Mouse (Mus musculus) intestine, embryonic 15.5 days (tissue): Measurements from ENCODE around the gene Jdp2. TPM values are rescaled to one million over a fixed set of nuclear protein-coding genes. Genes with fewer than 3 reads are reported as not detected.

Source experiments
- ATAC-seq: fragments of 200-750 bp; cut with Nextera tagmentation; 2 replicates; pipeline ENCODE4 v1.8.0; 2017; ENCODE audit warnings: moderate TSS enrichment, moderate library complexity
- H3K27ac ChIP-seq: fragments of 300-500 bp; sonication (generic); 2 replicates; pipeline ENCODE4 v1.5.1; 2015; ENCODE audit warnings: mild to moderate bottlenecking, inconsistent platforms
- H3K27me3 ChIP-seq: fragments of 300-500 bp; sonication (generic); replicated peaks from 2 replicates; pipeline ENCODE4 v1.6.1; 2015; ENCODE audit warnings: inconsistent platforms
- H3K36me3 ChIP-seq: fragments of 300-500 bp; sonication (generic); 2 replicates; pipeline ENCODE4 v1.6.1; 2015; ENCODE audit warnings: inconsistent platforms
- H3K4me1 ChIP-seq: fragments of 300-500 bp; sonication (generic); replicated peaks from 2 replicates; pipeline ENCODE4 v1.6.1; 2015; ENCODE audit warnings: inconsistent platforms
- H3K4me2 ChIP-seq: fragments of 300-500 bp; sonication (generic); replicated peaks from 2 replicates; pipeline ENCODE4 v1.6.1; 2015; ENCODE audit warnings: mild to moderate bottlenecking, inconsistent platforms
- H3K4me3 ChIP-seq: fragments of 300-500 bp; sonication (generic); replicated peaks from 2 replicates; pipeline ENCODE4 v1.5.1; 2015; ENCODE audit warnings: inconsistent platforms
- H3K9ac ChIP-seq: fragments of 300-500 bp; sonication (generic); 2 replicates; pipeline ENCODE4 v1.6.1; 2015; ENCODE audit warnings: inconsistent platforms
- H3K9me3 ChIP-seq: fragments of 300-500 bp; sonication (generic); 2 replicates; pipeline ENCODE4 v1.6.1; 2016; ENCODE audit warnings: inconsistent platforms
- WGBS: fragments of 180-500 bp; shearing (Covaris S2); methylation state at CpG from one replicate; pipeline ENCODE4 v1.1.7; 2015; 5-methylcytosine and 5-hydroxymethylcytosine counted together
- polyA plus RNA-seq: library from polyadenylated mRNA; unstranded; fragments of >200 nt; fragmentation: Nextera tagmentation; extraction: Ambion mirVana; gene quantifications from 2 replicates; pipeline ENCODE4 v1.2.1, GENCODE M21; 2015

The Jdp2 gene
- polyA plus RNA-seq: 0.62 and 0.74 TPM in 2 replicates

GRCm38 (mm10) chr12:85598611-85599477, at the start of gene Jdp2:
Jdp2 (plus strand) TSS chr12:85599027.
- Histone ChIP-seq H3K4me1 (peaks cover 34% of the 10 kb centered on the region), H3K27me3 (no peaks in the 10 kb centered on the region), H3K9ac (peak within 1 kb of the TSS; percentile 88), H3K9me3 (no peaks in the 10 kb centered on the region), H3K27ac (peak within 1 kb of the TSS; percentile 92), H3K4me2 (peak within 1 kb of the TSS; percentile 96), H3K4me3 (peak within 1 kb of the TSS; percentile 84), H3K36me3 (no peaks in the 10 kb centered on the region)
- under 1% methylated on average over 75 of the region's 90 CpGs for WGBS
- peak; percentile 92 for ATAC-seq

GRCm38 (mm10) chr12:85549661-85550060, 49.2 kb upstream of the Jdp2 start:
- H3K36me3 ChIP-seq: no peaks in the 10 kb centered on the region
- H3K27me3 ChIP-seq: no peaks in the 10 kb centered on the region
- 88% methylated on average over 8 of the region's 8 CpGs for WGBS
- no peak overlapping the region for H3K27ac ChIP-seq
- peaks cover 7% of the 10 kb centered on the region for H3K4me1 ChIP-seq
- no peak overlapping the region for H3K9ac ChIP-seq
- H3K4me3 ChIP-seq: no peak overlapping the region
- no peak for ATAC-seq
- H3K4me2 ChIP-seq: no peak overlapping the region
- H3K9me3 ChIP-seq: no peaks in the 10 kb centered on the region

- ATAC-seq: no peak
Measured at GRCm38 (mm10) chr12:85550435-85550834, 48.4 kb upstream of the Jdp2 start.

GRCm38 (mm10) chr12:85559299-85559698, 39.5 kb upstream of the Jdp2 start:
- Histone ChIP-seq H3K9ac (no peak overlapping the region), H3K4me1 (no peaks in the 10 kb centered on the region), H3K4me2 (no peak overlapping the region), H3K27ac (no peak overlapping the region), H3K36me3 (no peaks in the 10 kb centered on the region), H3K27me3 (no peaks in the 10 kb centered on the region), H3K4me3 (no peak overlapping the region), H3K9me3 (no peaks in the 10 kb centered on the region)
- ATAC-seq: no peak
- WGBS: 80% methylated on average over 10 of the region's 10 CpGs

More at GRCm38 (mm10) chr12:85550435-85550834, 48.4 kb upstream of the Jdp2 start:
- no peaks in the 10 kb centered on the region for H3K36me3 ChIP-seq
- peaks cover 7% of the 10 kb centered on the region for H3K4me1 ChIP-seq
- no peaks in the 10 kb centered on the region for H3K9me3 ChIP-seq
- H3K27ac ChIP-seq: no peak overlapping the region
- no peak overlapping the region for H3K9ac ChIP-seq
- WGBS: 88% methylated on average over 4 of the region's 4 CpGs
- no peak overlapping the region for H3K4me2 ChIP-seq
- H3K4me3 ChIP-seq: no peak overlapping the region
- H3K27me3 ChIP-seq: no peaks in the 10 kb centered on the region

- Histone ChIP-seq H3K4me1 (0 out of 2 replicates have a peak, but pooled peaks cover 5% of the 10 kb centered on the region), H3K4me2 (no peak overlapping the region), H3K9ac (no peak overlapping the region), H3K36me3 (no peaks in the 10 kb centered on the region), H3K27ac (no peak overlapping the region), H3K9me3 (no peaks in the 10 kb centered on the region), H3K4me3 (no peak overlapping the region), H3K27me3 (no peaks in the 10 kb centered on the region)
- ATAC-seq: no peak
- WGBS: 85% methylated on average over 2 of the region's 2 CpGs
Measured at GRCm38 (mm10) chr12:85565441-85565840, 33.4 kb upstream of the Jdp2 start.

- Histone ChIP-seq H3K27ac (no peak overlapping the region), H3K4me2 (no peak overlapping the region), H3K4me1 (peaks cover 9% of the 10 kb centered on the region; the same call in 1 of the 2 replicates), H3K9me3 (no peaks in the 10 kb centered on the region), H3K36me3 (no peaks in the 10 kb centered on the region), H3K9ac (no peak overlapping the region), H3K4me3 (no peak overlapping the region), H3K27me3 (no peaks in the 10 kb centered on the region)
- no peak for ATAC-seq
- 90% methylated on average over 3 of the region's 3 CpGs for WGBS
Measured at GRCm38 (mm10) chr12:85568298-85568697, 30.5 kb upstream of the Jdp2 start.

- Histone ChIP-seq H3K27me3 (no peaks in the 10 kb centered on the region), H3K27ac (no peak overlapping the region), H3K36me3 (no peaks in the 10 kb centered on the region), H3K9ac (no peak overlapping the region), H3K4me2 (no peak overlapping the region), H3K4me1 (peaks cover 9% of the 10 kb centered on the region; the same call in 1 of the 2 replicates), H3K4me3 (no peak overlapping the region), H3K9me3 (no peaks in the 10 kb centered on the region)
- ATAC-seq: no peak
- 53% methylated on average over 12 of the region's 12 CpGs for WGBS
Measured at GRCm38 (mm10) chr12:85569393-85570157, 29.3 kb upstream of the Jdp2 start.

- H3K4me2 ChIP-seq: no peak overlapping the region
- H3K27ac ChIP-seq: no peak overlapping the region
- no peaks in the 10 kb centered on the region for H3K36me3 ChIP-seq
- ATAC-seq: no peak
- 60% methylated on average over 1 of the region's 1 CpGs for WGBS
- no peaks in the 10 kb centered on the region for H3K9me3 ChIP-seq
- no peak overlapping the region for H3K9ac ChIP-seq
- no peaks in the 10 kb centered on the region for H3K27me3 ChIP-seq
- peaks cover 9% of the 10 kb centered on the region; the same call in 1 of the 2 replicates for H3K4me1 ChIP-seq
- H3K4me3 ChIP-seq: no peak overlapping the region
Measured at GRCm38 (mm10) chr12:85570158-85570540, 28.7 kb upstream of the Jdp2 start.

GRCm38 (mm10) chr12:85571312-85571711, 27.5 kb upstream of the Jdp2 start:
- no peaks in the 10 kb centered on the region for H3K27me3 ChIP-seq
- H3K4me1 ChIP-seq: peaks cover 9% of the 10 kb centered on the region; the same call in 1 of the 2 replicates
- WGBS: 63% methylated on average over 11 of the region's 11 CpGs
- no peak overlapping the region for H3K27ac ChIP-seq
- H3K36me3 ChIP-seq: no peaks in the 10 kb centered on the region
- H3K4me3 ChIP-seq: no peak overlapping the region
- ATAC-seq: no peak
- no peak overlapping the region for H3K4me2 ChIP-seq
- H3K9me3 ChIP-seq: no peaks in the 10 kb centered on the region
- no peak overlapping the region for H3K9ac ChIP-seq

GRCm38 (mm10) chr12:85572047-85572475, 26.8 kb upstream of the Jdp2 start:
- no peaks in the 10 kb centered on the region for H3K27me3 ChIP-seq
- no peak overlapping the region for H3K27ac ChIP-seq
- H3K4me2 ChIP-seq: peak overlapping the region; percentile 29; the same call in 1 of the 2 replicates
- peak; percentile 37; the same call in 1 of the 2 replicates for ATAC-seq
- H3K36me3 ChIP-seq: no peaks in the 10 kb centered on the region
- no peaks in the 10 kb centered on the region for H3K9me3 ChIP-seq
- H3K9ac ChIP-seq: no peak overlapping the region
- 44% methylated on average over 10 of the region's 10 CpGs for WGBS
- H3K4me1 ChIP-seq: peaks cover 9% of the 10 kb centered on the region; the same call in 1 of the 2 replicates
- no peak overlapping the region for H3K4me3 ChIP-seq

- Histone ChIP-seq H3K9ac (no peak overlapping the region), H3K36me3 (no peaks in the 10 kb centered on the region), H3K4me3 (no peak overlapping the region), H3K4me1 (peaks cover 4% of the 10 kb centered on the region; the same call in 1 of the 2 replicates), H3K27me3 (no peaks in the 10 kb centered on the region), H3K27ac (no peak overlapping the region), H3K9me3 (no peaks in the 10 kb centered on the region), H3K4me2 (no peak overlapping the region)
- no peak for ATAC-seq
- WGBS: 57% methylated on average over 6 of the region's 6 CpGs
Measured at GRCm38 (mm10) chr12:85574806-85575495, 23.9 kb upstream of the Jdp2 start.

GRCm38 (mm10) chr12:85575496-85575840, 23.4 kb upstream of the Jdp2 start:
- H3K9me3 ChIP-seq: no peaks in the 10 kb centered on the region
- no peaks in the 10 kb centered on the region for H3K36me3 ChIP-seq
- H3K27me3 ChIP-seq: no peaks in the 10 kb centered on the region
- H3K4me2 ChIP-seq: no peak overlapping the region
- H3K9ac ChIP-seq: no peak overlapping the region
- no peak for ATAC-seq
- peaks cover 4% of the 10 kb centered on the region; the same call in 1 of the 2 replicates for H3K4me1 ChIP-seq
- 80% methylated on average over 4 of the region's 4 CpGs for WGBS
- no peak overlapping the region for H3K4me3 ChIP-seq
- H3K27ac ChIP-seq: no peak overlapping the region
